Mouse (Mus musculus) liver, adult 2 months (tissue): ENCODE data around the gene Atg10.

Experiments
- CTCF ChIP-seq: fragments of 200-500 bp; IDR thresholded peaks from 2 replicates; pipeline ENCODE4 v1.5.1; 2011; ENCODE audit warnings: low read depth, low read length, control low read depth
- POLR2A ChIP-seq: fragments of 200-500 bp; IDR thresholded peaks from 2 replicates; pipeline ENCODE4 v1.6.1; 2011; ENCODE audit warnings: low read length, control low read depth; ENCODE audit not compliant: insufficient read depth; ENCODE audit errors: extremely low read depth

DNA sequence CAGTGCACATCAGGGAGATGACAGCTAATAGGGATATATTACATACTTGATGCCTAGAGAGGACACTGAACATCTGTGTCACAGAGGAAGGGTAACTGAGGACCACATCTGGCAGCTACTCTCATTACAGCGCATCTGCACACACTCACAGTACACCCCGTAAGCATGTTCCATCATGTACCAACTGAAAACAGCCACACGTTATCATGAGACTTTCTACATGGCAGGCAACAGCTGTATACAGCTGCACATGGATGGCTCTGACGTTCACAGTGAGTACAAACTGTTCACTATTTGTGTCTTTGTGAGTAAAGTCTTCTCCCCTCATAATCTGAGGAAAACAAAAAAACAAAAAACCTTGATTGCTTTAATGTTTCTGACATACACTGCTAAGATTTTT lies 55.3 kb downstream of the Atg10 start:
- no peak for TF ChIP-seq CTCF
- TF ChIP-seq POLR2A = no peak
